Mouse (Mus musculus) kidney, postnatal 36 days (tissue): ENCODE results near the gene Slpi.
A peak's percentile ranks its signal among the peaks of the same experiment; 100 is the strongest.

Experiments
- DNase-seq, 2 experiments: peaks; one replicate each; pipeline ENCODE4 v3.0.0; 2021 to 2022; ENCODE audit warnings: mixed read lengths in 2 of 2

Slpi gene

GRCm38 (mm10) chr2:164389020-164389419, at the start of gene Slpi:
Gene Slpi, minus strand, starts transcription at chr2:164389095.
- no peak for DNase-seq

GRCm38 (mm10) chr2:164438257-164438656, 49.4 kb upstream of the Slpi start:
- peak in 1 of 2 experiments; percentile 40 for DNase-seq

- DNase-seq, result peak; percentile 81 to 86
These were observed 48.8 kb upstream of the Slpi start for GRCm38 (mm10) chr2:164437710-164438109.

GRCm38 (mm10) chr2:164436961-164437360, 48.1 kb upstream of the Slpi start:
- peak; percentile 79 to 90 for DNase-seq

GRCm38 (mm10) chr2:164436215-164436913, 47.5 kb upstream of the Slpi start:
- peak in 1 of 2 experiments; percentile 52 for DNase-seq

- peak in 1 of 2 experiments; percentile 56 for DNase-seq
These were observed 46.6 kb upstream of the Slpi start for GRCm38 (mm10) chr2:164435216-164436090.

GRCm38 (mm10) chr2:164434681-164435080, 45.8 kb upstream of the Slpi start:
- peak in 1 of 2 experiments; percentile 52 for DNase-seq

GRCm38 (mm10) chr2:164433278-164433895, 44.5 kb upstream of the Slpi start:
- peak in 1 of 2 experiments; percentile 30 for DNase-seq

GRCm38 (mm10) chr2:164432541-164433191, 43.8 kb upstream of the Slpi start:
- DNase-seq, result peak in 1 of 2 experiments; percentile 68

- DNase-seq, result peak in 1 of 2 experiments; percentile 71
These were observed 43.0 kb upstream of the Slpi start for GRCm38 (mm10) chr2:164431676-164432465.

- peak; percentile 74 to 80 for DNase-seq
These were observed 41.8 kb upstream of the Slpi start for GRCm38 (mm10) chr2:164430697-164431096.

GRCm38 (mm10) chr2:164429881-164430615, 41.2 kb upstream of the Slpi start:
- DNase-seq, result peak in 1 of 2 experiments; percentile 2

GRCm38 (mm10) chr2:164428451-164428850, 39.6 kb upstream of the Slpi start:
- DNase-seq, result no peak

GRCm38 (mm10) chr2:164426952-164427351, 38.1 kb upstream of the Slpi start:
- peak in 1 of 2 experiments; percentile 7 for DNase-seq

- DNase-seq, result peak in 1 of 2 experiments; percentile 78
These were observed 37.2 kb upstream of the Slpi start for GRCm38 (mm10) chr2:164426121-164426520.

GRCm38 (mm10) chr2:164425401-164425800, 36.5 kb upstream of the Slpi start:
- DNase-seq, result peak; percentile 80 to 85

GRCm38 (mm10) chr2:164424406-164424805, 35.5 kb upstream of the Slpi start:
- no peak for DNase-seq

- DNase-seq, result peak in 1 of 2 experiments; percentile 42
These were observed 34.6 kb upstream of the Slpi start for GRCm38 (mm10) chr2:164423464-164423863.

- DNase-seq, result no peak
These were observed 33.9 kb upstream of the Slpi start for GRCm38 (mm10) chr2:164422675-164423393.

- peak; percentile 73 to 86 for DNase-seq
These were observed 33.1 kb upstream of the Slpi start for GRCm38 (mm10) chr2:164421979-164422378.
